Mouse (Mus musculus) thymus, adult 2 months (tissue): ENCODE results near the gene Dnaja2.

Source experiments
- CTCF ChIP-seq: fragments of 200-500 bp; IDR thresholded peaks from 2 replicates; pipeline ENCODE4 v1.5.1; 2012; ENCODE audit warnings: mild to moderate bottlenecking, control low read depth, low read length, moderate library complexity, borderline replicate concordance; ENCODE audit not compliant: control insufficient read depth, poor library complexity, insufficient read depth; ENCODE audit errors: extremely low read depth
- POLR2A ChIP-seq: fragments of 200-500 bp; IDR thresholded peaks from 2 replicates; pipeline ENCODE4 v1.6.1; 2012; ENCODE audit warnings: mild to moderate bottlenecking, low read length, control low read depth, moderate library complexity; ENCODE audit not compliant: control insufficient read depth, poor library complexity, insufficient read depth; ENCODE audit errors: extremely low read depth

- TF ChIP-seq CTCF (no peak), POLR2A (no peak)
Measured at GRCm38 (mm10) chr8:85590258-85590657, 35.1 kb upstream of the Dnaja2 start.
